Mouse (Mus musculus) intestine, embryonic 16.5 days (tissue): ENCODE measurements at regions not wholly inside any gene's neighbourhood (a gene's known extent, or its start where the extent isn't known, plus 50 kb on each side); places are given as distances from the start of the nearest gene placed in this dataset.

Source experiments
- ATAC-seq: fragments of 200-750 bp; cut with Nextera tagmentation; 2 replicates; pipeline ENCODE4 v1.8.0; 2017; ENCODE audit warnings: moderate TSS enrichment, moderate library complexity
- H3K27ac ChIP-seq: fragments of 300-500 bp; sonication (generic); 2 replicates; pipeline ENCODE4 v1.5.1; 2014; ENCODE audit warnings: mild to moderate bottlenecking, low read length
- H3K27me3 ChIP-seq: fragments of 300-500 bp; sonication (generic); replicated peaks from 2 replicates; pipeline ENCODE4 v1.6.1; 2014; ENCODE audit warnings: low read length, control low read depth, mixed read lengths; ENCODE audit not compliant: control insufficient read depth, insufficient read depth
- H3K36me3 ChIP-seq: fragments of 300-500 bp; sonication (generic); 2 replicates; pipeline ENCODE4 v1.6.1; 2014; ENCODE audit warnings: low read length, control low read depth; ENCODE audit not compliant: control insufficient read depth, insufficient read depth
- H3K4me1 ChIP-seq: fragments of 300-500 bp; sonication (generic); 2 replicates; pipeline ENCODE4 v1.6.1; 2014; ENCODE audit warnings: low read length, control low read depth, mixed read lengths; ENCODE audit not compliant: control insufficient read depth, insufficient read depth
- H3K4me2 ChIP-seq: fragments of 300-500 bp; sonication (generic); 2 replicates; pipeline ENCODE4 v1.6.1; 2014; ENCODE audit warnings: low read depth, low read length, control low read depth
- H3K4me3 ChIP-seq: fragments of 300-500 bp; sonication (generic); 2 replicates; pipeline ENCODE4 v1.5.1; 2014; ENCODE audit warnings: mild to moderate bottlenecking, low read length
- H3K9ac ChIP-seq: fragments of 300-500 bp; sonication (generic); 2 replicates; pipeline ENCODE4 v1.6.1; 2014; ENCODE audit warnings: low read depth, low read length
- H3K9me3 ChIP-seq: fragments of 300-500 bp; sonication (generic); 2 replicates; pipeline ENCODE4 v1.6.1; 2016; ENCODE audit warnings: low read length, control low read depth; ENCODE audit not compliant: control insufficient read depth
- WGBS: fragments of 180-500 bp; shearing (Covaris S2); extraction: QIAGEN DNeasy Blood & Tissue Kit; methylation state at CpG from one replicate; pipeline ENCODE4 v1.1.7; 2014; 5-methylcytosine and 5-hydroxymethylcytosine counted together

DNA sequence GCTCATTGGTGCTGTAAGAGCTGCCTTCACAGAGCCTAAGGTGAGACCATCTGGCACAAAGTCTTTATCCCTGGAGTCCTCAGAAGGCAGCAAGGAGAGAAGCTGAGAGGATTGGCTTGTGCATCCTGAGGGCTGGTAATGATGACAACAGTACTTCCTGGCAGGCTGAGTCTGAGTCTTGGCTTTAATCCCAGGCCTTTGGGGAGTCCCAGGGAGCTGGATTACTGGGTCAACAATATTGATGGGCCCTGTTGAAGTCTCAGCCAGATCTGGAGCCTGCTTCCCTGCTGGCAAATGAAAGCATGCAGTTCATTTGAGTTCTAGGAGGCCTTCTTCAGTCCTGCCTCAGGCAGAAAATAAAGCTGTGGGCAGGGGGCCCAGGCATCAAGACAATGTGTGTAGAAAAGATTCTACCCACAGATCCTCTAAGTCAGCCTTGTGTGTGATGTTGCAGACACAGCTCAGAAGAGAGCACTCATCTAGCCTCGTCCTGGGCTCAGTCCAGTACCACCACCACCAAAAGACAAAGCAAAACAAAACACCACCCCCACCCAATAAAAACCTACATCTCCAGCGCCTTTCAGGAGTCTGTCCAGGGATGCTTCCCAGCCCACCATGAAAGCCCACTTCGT lies 113.1 kb downstream of the Tmem215 start:
- Histone ChIP-seq H3K4me1 (no peaks in the 10 kb centered on the region), H3K27ac (peak overlapping the region; percentile 13; the same call in 1 of the 2 replicates), H3K9ac (no peak overlapping the region), H3K27me3 (no peaks in the 10 kb centered on the region), H3K4me3 (no peak overlapping the region), H3K9me3 (no peaks in the 10 kb centered on the region), H3K36me3 (no peaks in the 10 kb centered on the region), H3K4me2 (no peak overlapping the region)
- ATAC-seq, result peak; percentile 38; the same call in 1 of the 2 replicates
- 47% methylated on average over 3 of the region's 3 CpGs for WGBS

DNA sequence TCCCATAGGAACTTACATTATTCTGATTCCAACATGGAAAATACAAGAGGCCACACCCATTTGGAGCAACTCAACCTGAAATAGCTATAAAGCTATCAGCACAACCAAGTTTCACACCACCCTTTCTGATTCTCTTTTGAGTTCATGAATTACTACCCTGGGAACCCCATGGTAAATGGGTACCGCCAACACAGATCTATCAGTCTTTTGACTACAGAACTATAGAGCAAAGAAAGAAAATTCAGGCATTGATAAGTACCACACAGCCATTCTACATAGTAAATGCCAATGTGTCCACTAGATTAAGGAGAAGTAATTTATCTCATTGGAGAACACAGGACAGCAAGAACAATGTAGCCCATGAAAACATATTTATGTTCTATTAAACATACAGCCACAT lies 114.1 kb downstream of the Tmem215 start:
- Histone ChIP-seq H3K27ac (no peak overlapping the region), H3K36me3 (no peaks in the 10 kb centered on the region), H3K4me1 (no peaks in the 10 kb centered on the region), H3K4me3 (no peak overlapping the region), H3K4me2 (no peak overlapping the region), H3K27me3 (no peaks in the 10 kb centered on the region), H3K9me3 (no peaks in the 10 kb centered on the region), H3K9ac (no peak overlapping the region)
- WGBS, result 97% methylated on average over 1 of the region's 1 CpGs
- no peak for ATAC-seq

DNA sequence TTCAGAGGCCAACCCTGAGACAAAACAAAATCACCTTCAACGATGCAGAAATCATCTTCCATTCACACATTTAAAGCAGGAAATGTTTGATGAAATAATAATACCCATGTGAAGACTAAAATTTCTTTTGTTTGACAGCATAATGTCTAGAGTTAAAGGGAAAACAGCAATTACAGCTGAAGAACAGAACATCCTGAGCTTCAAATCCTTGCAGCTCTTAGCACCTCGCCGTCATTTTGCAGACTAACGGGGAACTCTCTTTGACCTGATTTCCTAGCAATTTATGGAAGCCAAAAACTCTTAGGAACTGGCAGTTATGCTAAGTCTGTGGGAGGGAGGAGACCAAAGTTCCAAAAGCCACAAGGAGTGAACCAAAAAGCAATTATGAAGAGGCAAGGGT lies 115.3 kb downstream of the Tmem215 start:
- Histone ChIP-seq H3K4me2 (no peak overlapping the region), H3K9me3 (no peaks in the 10 kb centered on the region), H3K27me3 (no peaks in the 10 kb centered on the region), H3K4me3 (no peak overlapping the region), H3K9ac (no peak overlapping the region), H3K36me3 (no peaks in the 10 kb centered on the region), H3K27ac (no peak overlapping the region), H3K4me1 (no peaks in the 10 kb centered on the region)
- no peak for ATAC-seq
- WGBS, result 74% methylated on average over 4 of the region's 4 CpGs

DNA sequence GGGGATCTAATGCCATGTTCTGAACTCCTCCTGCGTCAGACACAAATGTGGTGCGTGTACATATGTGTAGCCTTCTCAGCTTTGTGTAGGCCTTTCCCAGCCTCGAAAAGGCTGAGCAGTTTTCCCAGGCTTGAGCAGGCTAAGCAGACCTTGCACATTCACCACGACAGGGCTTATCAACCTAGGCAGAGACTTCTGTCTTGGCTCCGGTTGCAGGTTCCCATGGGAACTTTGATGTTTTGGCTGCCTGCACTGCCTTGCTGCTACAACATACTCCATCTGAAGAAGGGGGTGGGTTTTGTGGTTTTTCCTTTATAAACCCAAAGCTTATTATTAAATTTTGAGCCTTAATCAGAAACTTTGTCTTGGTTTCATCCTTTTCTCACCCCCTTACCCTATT lies 109.2 kb downstream of the Aptx start:
- Histone ChIP-seq H3K9ac (no peak overlapping the region), H3K4me2 (no peak overlapping the region), H3K27ac (no peak overlapping the region), H3K9me3 (no peaks in the 10 kb centered on the region), H3K4me1 (no peaks in the 10 kb centered on the region), H3K36me3 (no peaks in the 10 kb centered on the region), H3K27me3 (no peaks in the 10 kb centered on the region), H3K4me3 (no peak overlapping the region)
- no peak for ATAC-seq
- 80% methylated on average over 5 of the region's 5 CpGs for WGBS

DNA sequence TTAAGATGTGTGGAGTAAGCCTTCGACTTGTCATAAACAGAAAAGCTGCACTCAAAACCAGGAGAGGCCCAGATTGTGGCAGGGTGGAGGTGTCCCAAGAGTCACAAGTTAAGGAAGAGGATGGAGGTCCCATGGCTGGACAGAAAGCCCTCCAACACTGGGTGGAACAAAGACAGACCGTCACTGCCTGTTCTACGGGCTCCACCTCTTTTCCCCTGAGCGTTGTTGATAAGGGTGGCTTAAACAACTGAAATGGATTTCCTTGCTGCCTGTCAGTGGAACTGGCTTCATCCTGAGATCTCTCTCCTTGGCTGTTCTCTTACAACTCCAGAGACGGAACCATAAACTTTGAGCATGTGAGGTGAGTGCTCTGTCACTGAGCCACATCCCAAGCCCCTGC lies 78.0 kb downstream of the Aptx start:
- Histone ChIP-seq H3K27ac (no peak overlapping the region), H3K4me3 (no peak overlapping the region), H3K9ac (no peak overlapping the region), H3K9me3 (no peaks in the 10 kb centered on the region), H3K4me2 (no peak overlapping the region), H3K27me3 (no peaks in the 10 kb centered on the region), H3K4me1 (0 out of 2 replicates have a peak, but pooled peaks cover 3% of the 10 kb centered on the region), H3K36me3 (no peaks in the 10 kb centered on the region)
- no peak for ATAC-seq
- 37% methylated on average over 5 of the region's 5 CpGs for WGBS

DNA sequence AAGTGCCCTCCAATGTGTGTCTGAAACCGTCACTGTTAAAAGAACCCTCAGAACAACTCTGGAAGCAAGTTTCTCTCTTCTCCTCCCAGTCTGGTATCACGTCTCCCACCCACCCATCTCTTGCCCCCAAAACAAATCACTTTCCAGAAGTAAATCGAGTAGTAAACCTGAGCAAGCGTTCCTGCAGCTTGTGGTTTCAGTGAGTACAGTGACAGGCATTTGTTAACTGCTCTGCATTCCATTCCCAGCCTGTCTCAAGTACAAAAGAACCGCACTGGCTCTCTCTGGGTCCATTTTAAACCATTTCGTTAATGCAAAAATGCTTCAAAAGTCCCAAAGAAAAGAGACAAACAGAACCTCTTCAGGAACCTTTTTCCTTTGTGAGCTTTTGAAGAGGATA lies 77.1 kb downstream of the Aptx start:
- Histone ChIP-seq H3K27me3 (no peaks in the 10 kb centered on the region), H3K4me3 (no peak overlapping the region), H3K27ac (peak overlapping the region; percentile 11; the same call in 1 of the 2 replicates), H3K4me2 (no peak overlapping the region), H3K4me1 (0 out of 2 replicates have a peak, but pooled peaks cover 3% of the 10 kb centered on the region), H3K36me3 (no peaks in the 10 kb centered on the region), H3K9me3 (no peaks in the 10 kb centered on the region), H3K9ac (no peak overlapping the region)
- ATAC-seq, result no peak
- 47% methylated on average over 6 of the region's 6 CpGs for WGBS
